Mouse (Mus musculus) heart, adult 8-10 months (tissue): ENCODE measurements around the gene Vps9d1. TPM values are rescaled to one million over a fixed set of nuclear protein-coding genes. Genes with fewer than 3 reads are reported as not detected.
"Not testable (repeated sequence)": the region's sequence is repeated elsewhere in the genome, so short reads cannot be mapped to it uniquely, and the experiment has no call there.

Source experiments
- DNase-seq: peaks from one replicate; pipeline ENCODE4 v3.0.0; 2022; ENCODE audit warnings: low spot score
- total RNA-seq, 4 experiments: library from RNA; stranded (reverse); gene quantifications; 2 replicates each; pipeline ENCODE4 v1.2.4; 2022

The Vps9d1 gene
- total RNA-seq, 4 experiments from 2014 or later = 25.5 to 35.0 (median 27.5) TPM

- DNase-seq = no peak
Observed at GRCm38 (mm10) chr8:123253451-123254098, 573 bp downstream of the Vps9d1 start.

DNA sequence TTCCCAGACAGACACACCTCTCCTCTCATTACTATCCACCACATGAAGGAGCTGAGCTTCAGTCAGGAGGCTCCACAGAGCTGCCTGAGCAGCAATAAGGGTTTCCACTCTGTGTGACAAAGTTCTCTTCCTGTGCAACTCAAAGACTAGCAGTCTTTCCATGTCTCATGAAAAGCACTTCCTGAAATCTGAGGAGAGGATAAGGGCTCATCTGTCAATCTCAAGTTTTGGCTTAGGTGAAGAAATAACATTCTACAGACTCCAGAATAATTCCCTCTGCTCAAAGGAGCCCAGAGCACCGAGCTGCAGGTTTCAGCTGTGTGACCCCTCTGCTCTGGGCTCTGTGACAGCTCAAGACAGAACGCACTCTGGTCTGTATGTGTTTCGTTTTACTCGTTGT, 1.2 kb downstream of the Vps9d1 start:
- DNase-seq = no peak

DNA sequence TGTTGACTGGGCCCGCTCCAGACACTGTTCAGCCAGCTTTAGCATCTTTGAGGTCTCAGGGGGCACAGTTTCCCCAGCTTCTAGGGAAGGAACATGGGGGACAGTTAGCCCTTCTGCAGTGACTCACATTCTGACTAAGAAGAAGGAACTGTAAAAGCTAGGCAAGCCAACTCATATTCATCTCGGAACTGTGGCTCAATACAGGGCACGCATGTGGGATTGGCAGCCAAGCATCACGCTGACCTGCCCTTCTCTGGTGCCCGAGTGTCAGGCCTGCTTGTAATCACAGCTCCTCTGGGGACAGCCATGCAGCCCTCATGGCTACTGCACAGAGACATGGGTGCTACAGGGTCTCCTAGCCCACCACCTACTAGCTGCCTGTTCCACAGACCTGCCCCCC, 3.2 kb downstream of the Vps9d1 start:
- no peak for DNase-seq

DNA sequence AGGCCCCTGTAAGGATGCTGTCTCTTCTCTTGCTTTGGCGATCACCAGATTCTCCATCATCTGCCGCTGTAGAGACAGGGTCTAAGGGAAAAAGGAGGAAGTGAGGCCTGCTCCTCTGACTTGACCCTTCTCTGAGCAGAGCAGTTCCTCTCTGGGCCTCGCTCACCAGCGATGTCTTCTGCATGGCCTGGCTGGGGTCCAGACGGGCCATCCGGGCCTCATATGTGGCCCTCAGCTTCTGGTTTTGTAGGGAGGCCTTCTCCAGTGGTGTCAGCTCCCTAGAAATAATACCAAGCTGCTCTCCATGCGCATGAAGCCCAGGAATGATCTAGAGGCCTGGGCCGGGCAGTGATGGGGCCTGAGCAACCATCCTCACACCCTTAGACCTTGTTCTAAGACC, 5.6 kb downstream of the Vps9d1 start:
- DNase-seq = no peak

- DNase-seq = no peak
Observed at GRCm38 (mm10) chr8:123247748-123248147, 6.4 kb downstream of the Vps9d1 start.

DNA sequence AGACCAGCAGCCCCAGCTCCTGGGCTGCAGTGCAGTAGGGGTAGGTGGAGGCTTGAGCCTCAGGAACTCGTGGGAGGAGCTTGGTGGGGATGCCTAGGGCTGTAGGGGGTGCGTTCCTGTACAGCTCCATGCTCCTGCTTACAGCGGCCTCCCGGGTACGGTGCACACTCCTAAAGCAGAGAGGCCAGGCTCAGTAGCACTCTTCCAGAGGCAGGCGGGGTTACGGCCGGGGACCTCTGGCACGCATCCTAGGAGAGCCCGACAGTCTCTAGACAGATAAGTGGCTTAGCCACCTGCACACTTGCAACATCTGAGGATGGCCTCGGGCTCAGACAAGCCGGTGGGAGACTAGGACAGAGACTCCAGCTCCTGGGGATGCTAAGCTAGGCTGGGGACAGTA, 8.6 kb downstream of the Vps9d1 start:
- DNase-seq = no peak

- DNase-seq = no peak
Observed at GRCm38 (mm10) chr8:123244382-123244781, 9.8 kb downstream of the Vps9d1 start.

- no peak for DNase-seq
Observed at GRCm38 (mm10) chr8:123243053-123243452, 11.1 kb downstream of the Vps9d1 start.

DNA sequence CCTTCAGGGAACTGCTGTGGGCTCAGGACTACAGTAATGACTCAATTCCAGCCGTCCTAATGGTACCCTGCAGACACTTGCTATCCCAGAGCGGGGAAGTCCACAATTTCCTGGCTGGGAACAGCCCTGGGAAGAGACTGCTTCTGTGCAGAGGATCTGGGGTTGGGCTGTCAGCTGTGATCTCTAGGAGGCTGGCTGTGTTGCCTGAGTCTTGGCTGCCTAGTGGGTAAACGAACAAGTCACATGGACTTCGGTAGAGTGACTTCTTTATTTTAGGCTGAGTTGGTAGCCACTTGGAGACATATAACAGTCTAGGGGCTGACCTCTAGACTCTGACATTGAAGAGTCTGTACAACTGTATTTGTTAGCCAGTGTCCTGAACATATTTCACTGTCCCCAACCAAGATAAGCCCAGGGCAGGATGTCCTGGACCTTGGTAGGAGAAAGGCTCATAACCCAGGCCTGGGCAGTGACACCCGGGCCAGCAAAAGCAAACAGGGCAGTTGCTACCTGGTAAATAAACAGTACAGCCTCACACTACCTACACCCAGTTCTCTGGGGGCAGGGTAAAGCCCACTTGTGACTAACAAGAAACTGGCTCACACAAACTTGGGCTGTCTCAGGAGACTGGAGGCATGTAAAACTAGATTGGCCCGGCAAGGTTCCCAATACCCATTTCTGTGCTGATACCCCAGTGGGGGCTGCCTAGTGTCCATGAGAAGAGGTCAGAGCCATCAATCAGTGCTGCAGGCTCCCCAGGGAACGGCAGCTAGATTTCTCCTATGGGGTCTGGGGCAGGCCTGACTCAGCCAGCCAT, 11.8 kb downstream of the Vps9d1 start:
- DNase-seq = peak; percentile 35

- no peak for DNase-seq
Observed at GRCm38 (mm10) chr8:123239398-123239797, 14.8 kb downstream of the Vps9d1 start.

DNA sequence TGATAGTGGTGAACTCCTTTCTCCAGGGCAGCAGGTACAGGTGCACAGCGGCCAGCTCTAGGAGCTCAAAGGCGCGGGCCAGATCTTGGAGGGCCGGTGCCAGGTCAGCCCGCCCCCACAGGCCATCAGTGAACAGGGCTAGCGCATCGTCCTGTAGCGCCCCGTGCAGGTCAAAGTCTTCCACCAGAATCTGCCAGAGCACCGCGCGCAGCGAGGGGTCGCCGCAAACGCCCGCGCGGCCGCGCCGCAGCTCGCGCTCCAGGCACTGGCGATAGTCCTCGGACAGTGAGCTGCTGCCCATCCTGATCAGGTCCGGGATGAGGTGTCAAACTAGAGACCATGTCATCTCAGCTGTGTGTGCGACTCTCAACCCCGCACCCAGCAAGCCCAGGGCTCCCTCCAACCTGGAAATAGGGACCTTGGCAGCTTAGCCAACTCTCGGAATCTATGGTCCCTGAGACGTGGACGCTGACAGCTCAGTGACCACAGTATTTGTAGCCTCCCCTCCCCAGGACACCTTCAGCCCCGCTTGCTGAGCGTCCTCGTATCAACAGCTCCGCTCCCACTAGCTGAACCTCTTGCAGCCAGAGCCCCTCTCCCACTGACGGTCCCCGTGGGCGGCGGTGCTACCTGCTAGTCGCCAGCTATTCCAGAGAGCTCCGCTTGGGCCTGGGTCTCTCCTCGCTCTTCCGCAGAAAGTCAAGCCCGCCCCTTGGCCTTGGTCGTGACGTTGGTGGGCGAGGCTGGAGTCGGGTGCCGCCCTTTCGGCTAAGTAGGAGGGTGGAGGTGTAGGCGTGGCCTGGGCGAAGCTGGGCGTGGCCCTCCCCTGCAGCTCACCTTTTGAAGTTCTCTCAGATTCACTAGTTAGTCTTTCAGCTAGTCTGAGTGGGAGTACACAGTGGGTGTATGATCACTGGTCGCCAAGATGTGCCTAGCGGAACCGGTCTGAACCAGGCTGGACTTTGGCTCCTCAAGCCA, 18.3 kb downstream of the Vps9d1 start, which contains the start of gene Spata2l:
TSS of gene Spata2l (minus strand) at position 714 of the 978 bp plus-strand sequence.
- peak; percentile 81 for DNase-seq

DNA sequence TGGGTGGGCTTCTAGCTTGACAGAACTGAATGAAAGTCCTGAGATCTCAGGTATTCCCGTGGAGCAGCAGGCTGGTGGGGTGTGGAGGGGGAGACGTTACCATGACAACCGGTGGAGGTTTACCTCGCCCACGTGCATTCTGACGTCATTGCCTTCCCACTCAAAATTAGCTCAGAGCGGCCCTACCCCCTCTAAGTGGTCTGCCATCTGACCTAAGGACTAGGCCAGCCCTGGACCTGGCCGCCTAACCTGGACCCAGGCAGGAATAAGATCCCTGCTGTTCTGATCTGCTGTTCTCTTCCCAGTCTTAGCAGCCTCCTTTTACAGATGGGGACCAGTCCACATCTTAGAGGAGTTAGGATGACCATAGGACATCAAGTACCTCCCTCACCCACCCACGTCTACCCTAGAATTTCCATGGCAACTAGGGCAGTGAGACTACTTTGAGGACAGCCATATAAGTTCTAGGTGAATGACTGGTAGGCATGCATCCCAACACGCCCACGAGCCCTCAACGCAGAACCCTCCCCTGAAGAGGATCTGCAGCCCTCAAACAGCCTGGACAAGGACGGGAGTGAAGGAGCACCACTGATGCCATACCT, 19.1 kb downstream of the Vps9d1 start:
- DNase-seq = no peak

DNA sequence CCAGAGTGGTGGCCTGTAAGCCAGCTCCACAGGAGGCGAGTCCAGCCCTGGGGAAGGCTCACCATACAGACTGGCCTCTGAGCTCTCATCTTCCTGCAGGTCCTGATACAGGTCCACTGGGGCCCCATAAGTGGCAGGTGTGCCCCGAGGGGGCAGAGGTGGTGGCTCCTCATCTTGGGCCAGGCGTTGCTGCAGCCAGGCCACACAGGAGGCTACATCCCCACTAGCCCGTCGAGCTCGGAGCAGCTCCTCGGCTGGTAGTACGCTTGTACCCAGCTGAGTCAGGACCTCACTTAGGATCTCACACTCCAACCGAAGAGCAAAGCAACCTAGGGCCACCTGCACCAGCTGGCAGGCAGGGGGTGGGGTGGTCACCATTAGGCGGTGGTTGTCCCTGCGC, 20.4 kb downstream of the Vps9d1 start:
- no peak for DNase-seq

- no peak for DNase-seq
Observed at GRCm38 (mm10) chr8:123233300-123233699, 20.8 kb downstream of the Vps9d1 start.

DNA sequence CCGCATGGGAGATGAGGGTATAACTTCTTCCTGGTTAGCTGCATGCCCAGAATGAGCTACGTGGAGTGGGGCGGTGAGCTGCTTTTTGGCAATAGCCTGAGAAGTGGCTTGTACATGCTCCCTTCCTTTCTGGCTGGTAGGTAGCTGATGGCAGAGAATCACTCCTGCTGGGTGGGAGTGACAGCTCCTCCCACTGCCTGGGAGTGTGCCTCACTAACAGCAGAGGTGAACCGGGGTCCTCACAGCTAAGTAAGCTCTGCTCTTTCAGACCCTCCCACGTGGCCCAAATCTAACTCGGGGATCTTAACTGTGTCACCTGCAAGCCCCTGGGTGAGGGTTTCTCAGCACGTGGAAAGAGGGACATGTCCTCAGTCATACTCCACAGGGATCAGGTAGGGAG, 21.6 kb downstream of the Vps9d1 start:
- DNase-seq = no peak

DNA sequence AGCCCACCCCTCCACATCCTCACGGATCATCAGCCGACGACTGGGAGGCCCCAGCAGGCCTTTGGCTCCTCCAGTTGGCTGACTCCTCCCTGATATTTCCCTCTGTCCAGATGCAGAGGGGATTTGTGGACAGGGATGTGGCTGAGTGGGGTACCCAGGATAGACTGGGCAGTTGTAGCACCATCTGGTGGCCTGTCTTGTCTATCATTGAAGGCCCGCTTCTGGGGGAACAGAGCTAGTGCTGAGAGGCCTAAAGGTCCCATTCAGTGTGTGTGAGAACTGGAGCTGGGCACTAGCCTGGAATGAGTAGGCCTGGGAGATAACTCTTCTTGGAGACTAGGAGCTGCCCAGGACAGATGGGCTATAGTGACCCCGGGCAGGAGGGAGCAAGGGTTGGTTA, 22.4 kb downstream of the Vps9d1 start:
- DNase-seq = no peak

GRCm38 (mm10) chr8:123230326-123230725, 23.8 kb downstream of the Vps9d1 start:
- DNase-seq = not testable (repeated sequence)

GRCm38 (mm10) chr8:123228416-123228815, 25.7 kb downstream of the Vps9d1 start:
- no peak for DNase-seq

GRCm38 (mm10) chr8:123224278-123225266, 29.6 kb downstream of the Vps9d1 start, which contains the start of gene Cdk10:
Gene Cdk10, plus strand, starts transcription at chr8:123224842.
- peak; percentile 96 for DNase-seq

- DNase-seq = no peak
Observed at GRCm38 (mm10) chr8:123220917-123221316, 33.2 kb downstream of the Vps9d1 start.
